Mouse (Mus musculus) lung, adult 2 months (tissue): ENCODE measurements at regions not wholly inside any gene's neighbourhood (a gene's known extent, or its start where the extent isn't known, plus 50 kb on each side); places are given as distances from the start of the nearest gene placed in this dataset.

Source experiments
- CTCF ChIP-seq: fragments of 200-500 bp; IDR thresholded peaks from 2 replicates; pipeline ENCODE4 v1.5.1; 2011; ENCODE audit warnings: mild to moderate bottlenecking, low read length, control low read depth; ENCODE audit not compliant: insufficient read depth
- POLR2A ChIP-seq: fragments of 200-500 bp; IDR thresholded peaks from 2 replicates; pipeline ENCODE4 v1.6.1; 2011; ENCODE audit warnings: low read depth, mild to moderate bottlenecking, control low read depth, low read length, borderline replicate concordance; ENCODE audit errors: extremely low read depth

DNA sequence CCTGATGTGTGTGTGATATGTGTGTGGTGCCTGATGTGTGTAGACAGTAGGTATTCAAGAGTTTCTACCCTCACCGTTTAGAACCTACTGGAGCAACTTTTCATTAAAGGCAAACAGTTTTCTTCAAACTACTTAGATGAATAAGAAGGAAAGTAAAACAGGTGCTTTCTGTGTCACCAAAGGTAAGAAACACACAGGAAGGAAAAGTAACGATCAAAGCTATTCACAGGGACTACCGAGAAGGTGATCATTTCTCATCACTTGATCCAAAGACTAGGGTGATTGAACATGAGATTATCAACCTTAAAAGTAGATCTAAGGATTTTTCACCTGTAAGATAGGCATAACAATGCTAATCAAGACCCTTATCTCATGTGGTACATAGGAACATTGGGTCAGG lies 113.4 kb upstream of the Trib2 start:
- TF ChIP-seq POLR2A, result no peak
- no peak for TF ChIP-seq CTCF
